Mouse (Mus musculus) spleen, adult 2 months (tissue): ENCODE measurements around the gene Spsb2. TPM values are rescaled to one million over a fixed set of nuclear protein-coding genes. Genes with fewer than 3 reads are reported as not detected.

ENCODE experiments used
- DNase-seq, 2 experiments: peaks; one replicate each; pipeline versions ENCODE4 v3.0.0 to v3.0.0-alpha.2; 2012 to 2021; ENCODE audit warnings: low spot score in 2 of 2, low read depth in 1 of 2
- H3K27ac ChIP-seq: fragments of 200-500 bp; 2 replicates; pipeline ENCODE4 v1.5.1; 2012; ENCODE audit warnings: low read length, inconsistent platforms; ENCODE audit not compliant: insufficient read depth
- H3K27me3 ChIP-seq: fragments of 200-500 bp; 2 replicates; pipeline ENCODE4 v1.6.1; 2012; ENCODE audit warnings: mild to moderate bottlenecking, moderate library complexity, low read length, inconsistent platforms; ENCODE audit not compliant: control insufficient read depth, insufficient read depth
- H3K36me3 ChIP-seq: fragments of 200-500 bp; 2 replicates; pipeline ENCODE4 v1.6.1; 2012; ENCODE audit warnings: mild to moderate bottlenecking, low read length, inconsistent platforms; ENCODE audit not compliant: control insufficient read depth, insufficient read depth
- H3K4me1 ChIP-seq: fragments of 200-500 bp; 2 replicates; pipeline ENCODE4 v1.6.1; 2011; ENCODE audit warnings: inconsistent platforms; ENCODE audit not compliant: control insufficient read depth, insufficient read depth, insufficient read length
- H3K4me3 ChIP-seq: fragments of 200-500 bp; 2 replicates; pipeline ENCODE4 v1.5.1; 2011; ENCODE audit warnings: mild to moderate bottlenecking, inconsistent platforms; ENCODE audit not compliant: insufficient read depth, insufficient read length; ENCODE audit errors: extremely low read depth
- CTCF ChIP-seq: fragments of 200-500 bp; IDR thresholded peaks from 2 replicates; pipeline ENCODE4 v1.5.1; 2011; ENCODE audit warnings: mild to moderate bottlenecking, inconsistent platforms; ENCODE audit not compliant: insufficient read depth, insufficient read length, insufficient replicate concordance; ENCODE audit errors: extremely low read depth
- POLR2A ChIP-seq: fragments of 200-500 bp; IDR thresholded peaks from 2 replicates; pipeline ENCODE4 v1.6.1; 2011; ENCODE audit warnings: low read depth, low read length, inconsistent platforms
- WGBS: fragments of 180-500 bp; shearing (Covaris S2); methylation state at CpG from one replicate; pipeline ENCODE4 v1.1.7; 2018; 5-methylcytosine and 5-hydroxymethylcytosine counted together
- polyA plus RNA-seq: library from polyadenylated mRNA; depleted of rRNA; stranded (reverse); fragments of >200 nt; gene quantifications from 2 replicates; pipeline ENCODE4 v1.2.3, GENCODE M21; 2012

Gene Spsb2
- polyA plus RNA-seq, 1 experiment, result 10.3 TPM

- Histone ChIP-seq H3K27ac (no peak overlapping the region), H3K4me3 (no peak overlapping the region), H3K4me1 (no peaks in the 10 kb centered on the region; the same call in 1 of the 2 replicates), H3K36me3 (no peaks in the 10 kb centered on the region), H3K27me3 (no peaks in the 10 kb centered on the region)
- 82% methylated on average over 7 of the region's 7 CpGs for WGBS
- no peak for DNase-seq
- TF ChIP-seq CTCF (no peak), POLR2A (no peak)
These were observed 27.9 kb downstream of the Spsb2 start for GRCm38 (mm10) chr6:124836411-124836810.

DNA sequence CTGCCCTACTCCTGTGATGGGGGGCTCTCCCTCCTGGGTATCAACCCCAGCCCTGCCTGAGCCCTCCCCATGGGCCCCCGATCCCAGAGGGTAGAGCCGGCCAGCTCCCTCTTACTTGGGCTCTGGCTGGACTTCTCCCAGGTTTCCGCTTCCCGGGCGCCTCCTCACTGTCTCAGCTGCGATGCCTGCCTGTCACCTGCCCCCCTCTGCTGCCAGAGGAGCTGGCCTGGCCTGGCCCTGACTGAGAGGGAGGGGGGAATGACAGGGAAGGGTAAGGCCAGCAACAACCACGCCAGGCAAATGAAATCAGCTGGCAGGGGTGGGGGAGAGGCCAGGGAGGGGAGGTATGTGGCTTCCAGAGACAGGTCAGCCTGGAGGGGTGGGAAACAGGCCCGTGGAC is 31.3 kb downstream of the Spsb2 start:
- no peak overlapping the region for H3K4me3 ChIP-seq
- TF ChIP-seq CTCF (no peak), POLR2A (no peak)
- no peak for DNase-seq
- H3K36me3 ChIP-seq, result no peaks in the 10 kb centered on the region
- no peak overlapping the region for H3K27ac ChIP-seq
- H3K4me1 ChIP-seq, result no peaks in the 10 kb centered on the region; the same call in 1 of the 2 replicates
- WGBS, result 54% methylated on average over 8 of the region's 8 CpGs
- H3K27me3 ChIP-seq, result no peaks in the 10 kb centered on the region

GRCm38 (mm10) chr6:124840241-124841167 is 32.0 kb downstream of the Spsb2 start, which contains the start of gene Gnb3:
Gene Gnb3, minus strand, starts transcription at chr6:124840275.
- TF ChIP-seq CTCF, result no peak
- no peak for TF ChIP-seq POLR2A
- no peak within 1 kb of the TSS for H3K27ac ChIP-seq
- peak in 1 of 2 experiments; percentile 17 for DNase-seq
- H3K27me3 ChIP-seq, result no peaks in the 10 kb centered on the region
- no peaks in the 10 kb centered on the region; the same call in 1 of the 2 replicates for H3K4me1 ChIP-seq
- H3K4me3 ChIP-seq, result no peak within 1 kb of the TSS
- WGBS, result 48% methylated on average over 15 of the region's 15 CpGs
- H3K36me3 ChIP-seq, result no peaks in the 10 kb centered on the region

- WGBS, result 23% methylated on average over 9 of the region's 9 CpGs
These were observed 38.8 kb downstream of the Spsb2 start for GRCm38 (mm10) chr6:124847305-124847704.

DNA sequence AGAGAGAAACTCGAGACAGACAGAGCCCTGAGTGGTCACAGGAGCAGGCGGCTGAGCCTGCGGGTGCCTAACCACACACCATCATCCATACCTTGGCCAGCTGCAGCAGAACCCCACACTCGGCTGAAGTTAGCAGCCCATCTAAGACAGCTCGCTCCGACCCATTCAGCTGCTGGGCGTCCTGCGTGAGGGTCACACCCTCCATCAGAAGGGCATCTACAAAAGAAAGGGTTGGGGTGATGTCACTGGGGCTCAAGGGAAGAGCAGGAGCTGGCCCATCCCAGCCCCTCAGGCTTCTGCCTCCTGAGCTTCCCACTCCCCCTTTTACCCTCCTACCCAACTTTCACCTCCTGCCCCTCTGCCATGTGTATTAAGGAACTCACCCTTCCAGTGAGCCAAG is 42.1 kb downstream of the Spsb2 start:
- no peak for DNase-seq
- no peak overlapping the region for H3K4me3 ChIP-seq
- H3K36me3 ChIP-seq, result no peaks in the 10 kb centered on the region
- TF ChIP-seq POLR2A, result no peak
- no peaks in the 10 kb centered on the region for H3K27me3 ChIP-seq
- H3K4me1 ChIP-seq, result no peaks in the 10 kb centered on the region
- WGBS, result 69% methylated on average over 8 of the region's 8 CpGs
- H3K27ac ChIP-seq, result no peak overlapping the region

More at GRCm38 (mm10) chr6:124847305-124847704, 38.8 kb downstream of the Spsb2 start:
- H3K27me3 ChIP-seq, result no peaks in the 10 kb centered on the region
- no peak overlapping the region for H3K27ac ChIP-seq
- H3K4me3 ChIP-seq, result no peak overlapping the region
- no peaks in the 10 kb centered on the region for H3K36me3 ChIP-seq
- no peaks in the 10 kb centered on the region for H3K4me1 ChIP-seq
- peak; percentile 74 to 84 for DNase-seq
- peak; percentile 88; the same call in 1 of the 2 replicates for TF ChIP-seq CTCF
- TF ChIP-seq POLR2A, result no peak

DNA sequence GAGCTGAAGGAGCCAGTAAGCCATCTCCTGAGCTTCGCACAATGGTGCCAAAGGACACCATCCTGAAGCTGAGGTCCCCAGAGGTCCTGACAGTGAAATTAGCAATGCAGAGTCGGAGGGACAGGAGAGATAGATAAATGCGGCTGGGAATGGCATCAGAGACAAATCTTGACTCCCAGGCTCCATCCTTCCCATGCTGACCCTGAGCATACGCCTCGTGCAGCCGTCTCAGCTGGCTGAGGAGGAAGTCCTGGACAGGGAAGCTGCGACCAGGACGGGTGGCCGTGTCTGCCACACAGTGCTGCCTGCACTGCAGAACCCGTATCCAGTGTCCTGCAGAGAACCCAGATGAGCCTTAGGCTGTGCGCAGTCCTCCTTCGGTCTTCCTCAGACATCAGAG is 46.2 kb downstream of the Spsb2 start:
- Histone ChIP-seq H3K27ac (no peak overlapping the region), H3K36me3 (no peaks in the 10 kb centered on the region), H3K4me1 (peaks cover 4% of the 10 kb centered on the region), H3K4me3 (no peak overlapping the region), H3K27me3 (peaks cover 12% of the 10 kb centered on the region)
- DNase-seq, result no peak
- TF ChIP-seq POLR2A (no peak), CTCF (no peak)
- 74% methylated on average over 12 of the region's 12 CpGs for WGBS

DNA sequence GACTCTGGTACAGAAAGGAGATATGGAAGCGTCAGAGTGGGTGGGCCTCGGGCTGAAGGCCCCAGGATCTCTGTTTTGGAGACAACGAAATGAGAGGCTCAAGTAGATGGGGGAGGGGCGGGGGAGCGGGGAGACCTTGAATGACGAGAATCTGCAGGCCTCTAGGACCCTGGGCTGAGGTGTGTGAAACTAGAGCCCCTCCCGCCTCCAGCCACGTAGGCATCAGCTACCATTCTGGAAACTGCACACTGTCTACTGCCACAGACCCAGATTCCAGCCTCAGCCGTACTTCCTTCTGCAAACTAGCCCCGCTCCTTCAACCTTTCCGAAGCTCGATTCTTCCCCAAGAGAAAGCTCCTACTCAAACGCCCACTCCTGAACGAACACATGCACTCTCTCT is 47.9 kb downstream of the Spsb2 start:
- peaks cover 4% of the 10 kb centered on the region for H3K4me1 ChIP-seq
- H3K27ac ChIP-seq, result no peak overlapping the region
- no peak overlapping the region for H3K4me3 ChIP-seq
- WGBS, result 33% methylated on average over 14 of the region's 14 CpGs
- peaks cover 12% of the 10 kb centered on the region for H3K27me3 ChIP-seq
- no peak for TF ChIP-seq POLR2A
- no peak for TF ChIP-seq CTCF
- H3K36me3 ChIP-seq, result no peaks in the 10 kb centered on the region
- no peak for DNase-seq
